Mouse (Mus musculus) ES-CJ7 (cell line): ENCODE measurements at regions not wholly inside any gene's neighbourhood (a gene's known extent, or its start where the extent isn't known, plus 50 kb on each side); places are given as distances from the start of the nearest gene placed in this dataset.

Experiments
- DNase-seq: peaks from one replicate; pipeline ENCODE4 v3.0.0; 2011; ENCODE audit warnings: low read depth, low spot score

- no peak for DNase-seq
These were observed 669.0 kb downstream of the Fscb start for GRCm38 (mm10) chr12:63805458-63805857.

- DNase-seq = no peak
These were observed 670.5 kb downstream of the Fscb start for GRCm38 (mm10) chr12:63804008-63804407.

GRCm38 (mm10) chr12:63791667-63792066 is 682.8 kb downstream of the Fscb start:
- DNase-seq = no peak

- peak; percentile 2 for DNase-seq
These were observed 696.6 kb downstream of the Fscb start for GRCm38 (mm10) chr12:63777874-63778273.

GRCm38 (mm10) chr12:63761073-63761472 is 713.4 kb downstream of the Fscb start:
- peak; percentile 59 for DNase-seq
